Mouse (Mus musculus): ENCODE measurements around the gene Arhgap15. TPM values are rescaled to one million over a fixed set of nuclear protein-coding genes. Genes with fewer than 3 reads are reported as not detected.
"Not testable (repeated sequence)": the region's sequence is repeated elsewhere in the genome, so short reads cannot be mapped to it uniquely, and the experiment has no call there.

Gene Arhgap15
- total RNA-seq (2015): 120 and 124 TPM in 2 replicates
- 111 and 122 TPM in 2 replicates for total RNA-seq (2017)

GRCm38 (mm10) chr2:43748287-43748983 is at the start of gene Arhgap15:
Gene Arhgap15 (plus strand): TSS chr2:43748824.
- ATAC-seq (replicated peaks; ENCODE audit: poor library complexity): peak; percentile 75

GRCm38 (mm10) chr2:43712611-43713138 is 35.9 kb upstream of the Arhgap15 start:
- ATAC-seq (replicated peaks; ENCODE audit: poor library complexity): no peak

GRCm38 (mm10) chr2:43722446-43723103 is 26.0 kb upstream of the Arhgap15 start:
- peak; percentile 86 for ATAC-seq (replicated peaks; ENCODE audit: poor library complexity)

- ATAC-seq (replicated peaks; ENCODE audit: poor library complexity): peak; percentile 21; the same call in 1 of the 2 replicates
Observed at GRCm38 (mm10) chr2:43723104-43723541, 25.5 kb upstream of the Arhgap15 start.

- ATAC-seq (replicated peaks; ENCODE audit: poor library complexity): no peak
Observed at GRCm38 (mm10) chr2:43727181-43727580, 21.4 kb upstream of the Arhgap15 start.

- ATAC-seq (replicated peaks; ENCODE audit: poor library complexity): peak; percentile 65
Observed at GRCm38 (mm10) chr2:43727693-43728092, 20.9 kb upstream of the Arhgap15 start.

- no peak for ATAC-seq (replicated peaks; ENCODE audit: poor library complexity)
Observed at GRCm38 (mm10) chr2:43728831-43729230, 19.8 kb upstream of the Arhgap15 start.

- no peak; the same call in 1 of the 2 replicates for ATAC-seq (replicated peaks; ENCODE audit: poor library complexity)
Observed at GRCm38 (mm10) chr2:43732396-43732795, 16.2 kb upstream of the Arhgap15 start.

- not testable (repeated sequence) for ATAC-seq (replicated peaks; ENCODE audit: poor library complexity)
Observed at GRCm38 (mm10) chr2:43735071-43735470, 13.6 kb upstream of the Arhgap15 start.

GRCm38 (mm10) chr2:43737546-43737945 is 11.1 kb upstream of the Arhgap15 start:
- no peak for ATAC-seq (replicated peaks; ENCODE audit: poor library complexity)

GRCm38 (mm10) chr2:43738562-43739112 is 10.0 kb upstream of the Arhgap15 start:
- peak; percentile 74 for ATAC-seq (replicated peaks; ENCODE audit: poor library complexity)

GRCm38 (mm10) chr2:43739190-43739818 is 9.3 kb upstream of the Arhgap15 start:
- ATAC-seq (replicated peaks; ENCODE audit: poor library complexity): peak; percentile 75

GRCm38 (mm10) chr2:43749321-43749720 is 697 bp downstream of the Arhgap15 start:
- no peak for ATAC-seq (replicated peaks; ENCODE audit: poor library complexity)

- ATAC-seq (replicated peaks; ENCODE audit: poor library complexity): no peak
Observed at GRCm38 (mm10) chr2:43755899-43756298, 7.3 kb downstream of the Arhgap15 start.

GRCm38 (mm10) chr2:43756626-43757025 is 8.0 kb downstream of the Arhgap15 start:
- ATAC-seq (replicated peaks; ENCODE audit: poor library complexity): no peak

GRCm38 (mm10) chr2:43761735-43762134 is 13.1 kb downstream of the Arhgap15 start:
- ATAC-seq (replicated peaks; ENCODE audit: poor library complexity): peak; percentile 80

- peak; percentile 54 for ATAC-seq (replicated peaks; ENCODE audit: poor library complexity)
Observed at GRCm38 (mm10) chr2:43763279-43763678, 14.7 kb downstream of the Arhgap15 start.

- ATAC-seq (replicated peaks; ENCODE audit: poor library complexity): no peak
Observed at GRCm38 (mm10) chr2:43764456-43764855, 15.8 kb downstream of the Arhgap15 start.

GRCm38 (mm10) chr2:43766200-43766599 is 17.6 kb downstream of the Arhgap15 start:
- no peak for ATAC-seq (replicated peaks; ENCODE audit: poor library complexity)

- ATAC-seq (replicated peaks; ENCODE audit: poor library complexity): no peak
Observed at GRCm38 (mm10) chr2:43769850-43770570, 21.4 kb downstream of the Arhgap15 start.
